Mouse (Mus musculus): ENCODE data around the gene 1700086D15Rik.

The 1700086D15Rik gene

GRCm38 (mm10) chr11:65159791-65160190, at the start of gene 1700086D15Rik:
TSS of gene 1700086D15Rik (minus strand) at chr11:65159891.
- DNase-seq (ENCODE audit: low spot score in 2 of 2): no peak

GRCm38 (mm10) chr11:65209441-65209840, 49.8 kb upstream of the 1700086D15Rik start:
- DNase-seq (ENCODE audit: low spot score in 2 of 2): no peak

- DNase-seq (ENCODE audit: low spot score in 2 of 2): no peak
These were observed 45.6 kb upstream of the 1700086D15Rik start for GRCm38 (mm10) chr11:65205306-65205705.

GRCm38 (mm10) chr11:65204651-65205050, 45.0 kb upstream of the 1700086D15Rik start:
- no peak for DNase-seq (ENCODE audit: low spot score in 2 of 2)

- no peak for DNase-seq (ENCODE audit: low spot score in 2 of 2)
These were observed 43.3 kb upstream of the 1700086D15Rik start for GRCm38 (mm10) chr11:65203020-65203419.

- DNase-seq (ENCODE audit: low spot score in 2 of 2): no peak
These were observed 42.5 kb upstream of the 1700086D15Rik start for GRCm38 (mm10) chr11:65202236-65202635.

GRCm38 (mm10) chr11:65198026-65198425, 38.3 kb upstream of the 1700086D15Rik start:
- DNase-seq (ENCODE audit: low spot score in 2 of 2): no peak

- peak; percentile 37 to 39 for DNase-seq (ENCODE audit: low spot score in 2 of 2)
These were observed 37.6 kb upstream of the 1700086D15Rik start for GRCm38 (mm10) chr11:65197280-65197679.

GRCm38 (mm10) chr11:65186974-65187373, 27.3 kb upstream of the 1700086D15Rik start:
- DNase-seq (ENCODE audit: low spot score in 2 of 2): no peak

GRCm38 (mm10) chr11:65185114-65185513, 25.4 kb upstream of the 1700086D15Rik start:
- DNase-seq (ENCODE audit: low spot score in 2 of 2): no peak

GRCm38 (mm10) chr11:65170121-65170750, 10.5 kb upstream of the 1700086D15Rik start:
- DNase-seq (ENCODE audit: low spot score in 2 of 2): no peak

- peak; percentile 55 to 56 for DNase-seq (ENCODE audit: low spot score in 2 of 2)
These were observed 3.1 kb upstream of the 1700086D15Rik start, which contains the start of gene Arhgap44 for GRCm38 (mm10) chr11:65162767-65163120. TSS of gene Arhgap44 (minus strand) at chr11:65162961.

- no peak for DNase-seq (ENCODE audit: low spot score in 2 of 2)
These were observed 2.4 kb upstream of the 1700086D15Rik start for GRCm38 (mm10) chr11:65161881-65162766.

- DNase-seq (ENCODE audit: low spot score in 2 of 2): peak in 1 of 2 experiments; percentile 2
These were observed 1.5 kb upstream of the 1700086D15Rik start for GRCm38 (mm10) chr11:65160991-65161880.

- DNase-seq (ENCODE audit: low spot score in 2 of 2): no peak
These were observed 1.1 kb downstream of the 1700086D15Rik start for GRCm38 (mm10) chr11:65158658-65158990.

- DNase-seq (ENCODE audit: low spot score in 2 of 2): no peak
These were observed 1.6 kb downstream of the 1700086D15Rik start for GRCm38 (mm10) chr11:65157966-65158657.

- DNase-seq (ENCODE audit: low spot score in 2 of 2): no peak
These were observed 6.7 kb downstream of the 1700086D15Rik start for GRCm38 (mm10) chr11:65153006-65153405.

GRCm38 (mm10) chr11:65148441-65148840, 11.2 kb downstream of the 1700086D15Rik start:
- no peak for DNase-seq (ENCODE audit: low spot score in 2 of 2)

GRCm38 (mm10) chr11:65142838-65143417, 16.8 kb downstream of the 1700086D15Rik start:
- no peak for DNase-seq (ENCODE audit: low spot score in 2 of 2)

- no peak for DNase-seq (ENCODE audit: low spot score in 2 of 2)
These were observed 20.7 kb downstream of the 1700086D15Rik start for GRCm38 (mm10) chr11:65139030-65139429.

GRCm38 (mm10) chr11:65137145-65137652, 22.5 kb downstream of the 1700086D15Rik start:
- no peak for DNase-seq (ENCODE audit: low spot score in 2 of 2)

All from urinary bladder, adult 18-20 months (tissue).